Mouse (Mus musculus) stomach, adult 2 months (tissue): Measurements from ENCODE around the gene Vti1a. TPM values are rescaled to one million over a fixed set of nuclear protein-coding genes. Genes with fewer than 3 reads are reported as not detected.

Source experiments
- polyA plus RNA-seq: library from polyadenylated mRNA; depleted of rRNA; stranded (reverse); fragments of >200 nt; gene quantifications from 2 replicates; pipeline ENCODE4 v1.2.3, GENCODE M21; 2012; rRNA removed

Gene Vti1a
- polyA plus RNA-seq, result 5.2 TPM in 2 replicates

DNA sequence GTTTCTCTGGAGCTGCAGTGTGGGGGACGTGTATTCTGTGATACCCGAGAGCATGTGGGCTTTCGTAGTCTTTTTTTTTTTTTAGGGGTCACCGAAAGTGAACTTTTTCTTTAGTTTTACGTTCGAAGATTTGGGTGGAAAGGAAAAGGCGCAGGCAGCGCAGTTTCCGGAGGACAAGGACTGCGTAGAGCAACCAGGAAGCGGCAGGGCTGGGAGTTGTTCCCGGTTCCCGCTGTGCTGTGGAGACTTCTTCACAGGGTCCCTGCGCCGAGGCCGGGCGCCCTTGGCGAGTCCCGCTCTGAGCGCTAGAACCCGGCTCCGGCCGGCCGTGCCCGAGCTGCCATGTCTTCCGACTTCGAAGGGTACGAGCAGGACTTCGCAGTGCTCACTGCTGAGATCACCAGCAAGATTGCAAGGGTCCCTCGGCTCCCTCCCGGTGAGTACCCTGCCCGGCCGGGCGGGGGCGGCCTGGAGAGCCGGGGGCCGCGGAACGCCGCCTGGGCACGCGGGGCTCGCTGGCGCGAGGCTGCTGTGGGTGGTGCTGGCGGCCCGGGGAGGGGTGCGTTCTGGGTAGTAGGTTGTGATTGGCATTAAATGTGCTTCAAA is at the start of gene Vti1a:
Gene Vti1a, plus strand, starts transcription at position 187 of the 606 bp plus-strand sequence.

DNA sequence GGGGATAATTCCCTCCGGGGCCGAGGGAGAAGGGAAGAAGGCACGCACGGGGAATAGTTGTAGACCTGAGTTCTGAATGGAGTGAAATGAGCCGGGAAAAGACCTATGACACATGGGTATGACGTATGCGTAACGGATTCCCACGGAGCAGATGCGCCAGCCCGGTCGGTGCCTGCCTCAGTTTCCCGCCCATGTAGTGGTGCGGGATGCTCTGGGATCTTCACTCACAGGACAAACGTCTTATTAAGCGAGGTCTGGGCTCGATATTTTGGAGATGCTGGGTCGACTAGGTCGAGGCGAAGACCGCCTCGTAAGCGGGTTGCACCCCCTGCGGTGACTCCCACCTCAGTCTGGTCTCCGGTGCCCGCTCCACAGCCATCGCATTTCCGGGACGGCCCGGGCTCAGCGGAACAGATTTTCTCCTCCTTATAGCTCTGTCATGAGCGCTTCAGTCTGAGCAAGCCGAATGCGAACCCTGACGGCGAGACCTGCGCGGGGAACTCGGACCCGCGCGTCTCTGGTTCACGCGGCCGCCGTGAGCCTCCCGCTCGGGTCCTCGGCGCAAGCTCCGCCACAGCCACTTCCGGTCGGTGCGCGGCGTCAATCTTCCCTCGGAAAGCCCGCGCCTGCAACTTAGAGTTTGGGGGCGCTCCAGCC is 515 bp upstream of the Vti1a start, which contains the start of gene Zdhhc6:
Gene Zdhhc6, minus strand, starts transcription at position 581 of the 657 bp plus-strand sequence.

Other genes starting within 250 kb of the Vti1a start
- 7.3 and 8.5 TPM in 2 replicates for gene Gpam, start 189.1 kb upstream of the Vti1a start, polyA plus RNA-seq
- 0.02 and 0.03 TPM in 2 replicates for gene Tectb, start 135.6 kb upstream of the Vti1a start, polyA plus RNA-seq
- gene Gucy2g, start 75.1 kb upstream of the Vti1a start, polyA plus RNA-seq, result 0.03 and 0.06 TPM in 2 replicates
- 4.1 and 5.6 TPM in 2 replicates for gene Acsl5, start 64.4 kb upstream of the Vti1a start, polyA plus RNA-seq
- 3.3 and 3.5 TPM in 2 replicates for gene Zdhhc6, start 263 bp upstream of the Vti1a start, polyA plus RNA-seq